Mouse (Mus musculus): ENCODE measurements at regions not wholly inside any gene's neighbourhood (a gene's known extent, or its start where the extent isn't known, plus 50 kb on each side); places are given as distances from the start of the nearest gene placed in this dataset.
A peak's percentile ranks its signal among the peaks of the same experiment; 100 is the strongest.
"Not testable (repeated sequence)": the region's sequence is repeated elsewhere in the genome, so short reads cannot be mapped to it uniquely, and the experiment has no call there.

DNA sequence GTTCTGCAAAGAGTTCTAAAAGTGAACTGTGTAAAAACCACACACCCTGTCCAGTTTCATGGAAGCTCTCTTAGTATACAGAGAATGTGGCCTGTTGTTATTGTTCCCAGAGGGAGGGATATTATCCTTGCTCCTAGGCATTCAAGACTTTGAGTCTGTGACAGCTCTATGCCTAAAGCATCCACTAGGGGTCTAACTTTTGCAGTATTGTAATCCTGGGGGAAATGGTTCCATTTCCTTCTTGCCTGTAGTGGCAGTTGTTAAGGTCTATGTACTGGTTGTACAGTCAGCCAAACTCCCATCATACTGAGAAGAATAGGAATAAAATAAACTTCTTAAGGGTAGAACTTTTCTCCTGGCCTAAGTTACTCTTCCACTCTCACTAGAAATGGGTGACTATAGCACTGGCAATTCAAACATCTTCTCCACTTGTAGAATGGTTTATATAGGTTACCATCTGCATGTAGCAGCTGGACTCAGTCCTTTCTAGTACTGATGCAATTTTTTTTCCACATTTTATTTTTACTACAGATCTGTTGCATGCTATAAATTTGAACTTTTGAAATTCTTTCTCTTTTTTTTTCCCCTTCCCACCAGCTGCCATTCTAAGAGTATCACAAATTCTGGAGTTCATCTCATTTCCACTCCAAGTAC is 51.4 kb upstream of the Dpt start:
- DNase-seq (ENCODE audit: low spot score): peak; percentile 70

DNA sequence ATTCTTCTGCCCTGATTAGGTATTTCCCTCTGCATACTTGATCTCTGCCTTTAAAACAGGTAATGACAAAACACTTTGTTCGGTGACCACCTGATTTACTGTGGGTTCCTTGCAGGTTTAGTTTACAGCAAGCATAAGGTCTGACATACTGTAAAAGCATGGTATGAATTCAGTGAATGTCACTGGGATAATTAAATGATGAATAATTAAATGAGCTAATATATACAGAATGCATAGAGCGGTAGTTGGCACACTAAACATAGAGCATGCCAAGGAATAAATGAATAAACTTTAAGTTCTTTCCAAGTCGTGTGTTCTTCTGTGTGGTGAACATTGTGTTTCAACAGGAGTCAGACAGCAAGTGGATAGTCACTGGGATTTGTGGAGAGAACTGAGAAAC is 51.9 kb upstream of the Dpt start:
- no peak for DNase-seq (ENCODE audit: low spot score)

DNA sequence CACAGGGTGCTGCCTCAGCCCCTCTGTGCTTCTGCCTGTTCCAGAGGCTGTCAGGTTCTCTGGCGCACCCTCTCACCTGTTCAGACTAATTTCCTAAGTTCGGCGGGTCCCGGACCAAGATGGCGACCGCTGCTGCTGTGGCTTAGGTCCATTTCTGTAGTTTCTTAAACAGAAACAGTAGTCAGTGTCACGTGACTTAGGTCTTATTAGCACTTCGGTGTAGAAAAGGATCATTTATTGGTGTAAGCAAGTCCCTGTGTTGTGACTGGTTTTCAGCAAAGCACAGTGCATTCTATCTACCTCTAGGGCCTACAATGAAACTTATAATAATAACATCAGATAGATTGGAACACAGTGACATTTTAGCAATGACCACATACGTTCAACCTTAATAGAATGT is 53.5 kb upstream of the Dpt start:
- DNase-seq (ENCODE audit: low spot score): not testable (repeated sequence)

DNA sequence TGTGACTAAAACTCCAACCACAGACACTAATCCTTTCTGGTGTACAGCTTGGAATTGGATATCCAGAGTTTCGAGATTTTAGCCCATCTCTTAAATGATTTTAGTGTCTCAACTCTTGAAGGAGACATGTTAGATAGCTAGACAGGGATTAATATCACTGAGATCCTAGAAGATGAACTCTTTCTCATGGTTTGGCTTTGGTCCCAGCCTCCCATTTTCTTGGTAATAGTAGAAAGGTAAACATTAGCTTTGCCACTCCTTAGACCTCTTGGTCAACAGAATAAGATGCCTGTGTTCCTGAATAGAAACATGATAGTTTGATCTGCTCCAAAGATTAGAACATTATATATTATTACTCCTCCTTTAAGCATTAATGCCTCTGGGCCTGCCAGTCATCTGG is 60.8 kb upstream of the Dpt start:
- DNase-seq (ENCODE audit: low spot score): no peak

DNA sequence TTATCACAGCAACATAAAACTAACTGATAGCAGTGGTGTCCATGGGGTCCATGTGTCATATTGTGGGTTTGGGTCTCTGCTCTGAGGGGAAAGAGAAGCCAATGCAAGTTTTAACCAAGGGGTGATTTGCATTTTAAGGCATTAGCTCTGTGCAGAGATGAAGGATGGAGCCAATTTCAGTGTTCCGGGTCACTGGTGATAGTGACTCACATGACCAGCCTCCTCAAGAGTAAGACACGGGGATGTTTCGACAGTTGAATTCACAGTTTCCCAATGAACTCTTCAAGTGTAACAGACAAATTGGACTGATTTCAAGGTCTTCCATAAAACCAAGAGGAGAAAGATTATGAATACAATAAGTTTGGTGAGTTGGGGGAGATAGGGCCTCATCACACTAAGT is 62.7 kb upstream of the Dpt start:
- no peak for DNase-seq (ENCODE audit: low spot score)

DNA sequence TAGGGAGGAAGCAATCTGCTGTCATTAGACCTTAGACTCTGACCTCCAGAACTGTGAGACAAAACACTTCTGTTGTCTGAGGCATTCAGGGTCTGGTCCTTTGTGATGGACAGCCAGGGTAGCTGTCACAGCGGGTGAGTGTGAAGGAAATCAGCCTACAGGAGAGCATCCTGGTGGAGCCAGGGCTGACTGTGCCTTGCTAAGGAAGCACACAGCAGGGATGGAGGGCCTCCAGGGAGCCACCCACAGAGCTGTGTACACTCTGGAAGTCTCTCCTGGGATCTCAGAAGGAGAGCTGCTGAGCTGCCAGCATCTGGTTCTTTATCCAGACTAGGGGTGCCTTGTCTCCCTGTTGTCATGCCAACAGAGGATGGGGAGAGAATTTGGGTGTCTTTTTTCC is 74.4 kb upstream of the Dpt start:
- DNase-seq (ENCODE audit: low spot score): no peak

DNA sequence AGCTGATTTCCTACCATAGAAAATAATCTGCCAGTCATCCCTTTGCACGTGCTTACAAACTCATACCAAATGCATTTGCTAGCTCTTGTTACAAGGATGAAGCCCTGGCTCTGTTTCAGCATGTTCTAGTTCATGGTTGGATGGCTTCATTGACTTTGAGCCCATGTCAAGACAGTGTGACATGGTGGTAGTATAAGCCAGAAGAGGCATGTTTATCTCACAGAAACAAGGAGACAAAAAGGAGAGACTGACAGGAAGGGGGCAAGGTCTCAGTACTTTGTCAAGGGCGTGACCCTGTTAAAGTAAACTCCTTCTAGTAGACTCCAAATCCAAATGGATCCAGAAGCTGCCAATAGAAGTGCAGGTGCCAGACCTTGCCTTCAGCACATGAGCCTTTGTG is 81.5 kb upstream of the Dpt start:
- DNase-seq (ENCODE audit: low spot score): no peak

DNA sequence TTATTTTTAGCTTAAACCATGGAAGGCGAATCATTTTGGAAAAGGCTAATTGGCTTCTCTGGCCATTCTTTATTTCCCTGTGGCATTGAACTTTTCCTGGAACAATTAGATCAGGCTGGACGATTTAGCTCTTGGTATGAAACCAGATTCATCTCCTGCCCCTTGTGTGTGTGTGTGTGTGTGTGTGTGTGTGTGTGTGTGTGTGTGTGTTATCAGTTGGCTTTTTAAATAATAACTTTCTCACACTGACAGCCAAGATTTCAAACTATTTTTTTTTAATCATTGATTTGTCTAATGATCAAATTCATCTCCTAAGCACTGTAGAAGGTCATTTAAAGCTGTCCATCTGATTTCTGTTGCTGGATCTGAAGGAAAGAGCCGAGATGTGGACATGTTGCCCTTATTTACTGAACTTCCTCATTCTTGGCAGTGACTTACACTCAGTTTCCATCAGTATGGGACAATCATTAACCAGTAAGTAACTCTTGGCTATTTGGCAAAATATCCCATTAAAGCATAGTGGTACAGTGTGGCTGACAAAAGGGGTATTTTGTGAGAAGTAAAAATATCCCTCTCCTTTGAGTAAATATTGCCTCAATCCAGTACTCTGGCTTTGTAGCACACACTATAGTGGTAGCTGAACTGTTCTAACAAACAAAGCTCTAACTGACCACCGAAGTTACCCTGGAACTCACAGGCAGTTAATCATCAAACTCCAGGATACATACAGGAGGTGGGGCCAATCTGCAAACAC is 82.5 kb upstream of the Dpt start:
- DNase-seq (ENCODE audit: low spot score): no peak

DNA sequence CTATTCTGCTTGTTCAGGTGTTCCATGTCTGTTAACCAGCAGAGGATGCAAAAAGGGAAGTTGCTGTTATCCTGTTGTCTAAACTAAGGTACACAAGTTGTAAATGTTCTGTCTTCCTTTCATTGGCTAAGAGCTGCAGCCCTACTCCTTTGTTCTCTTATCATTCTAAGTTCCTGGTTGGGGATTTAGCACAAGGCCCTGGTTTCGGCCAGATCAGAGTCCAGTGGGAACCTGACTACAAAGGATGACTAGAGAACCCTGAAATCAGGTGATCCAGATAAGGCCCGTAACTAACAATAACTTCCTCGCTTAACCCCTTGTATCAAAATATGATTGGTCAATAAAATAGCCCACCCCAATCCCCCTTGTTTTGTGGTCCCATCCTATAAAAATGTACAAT is 83.9 kb upstream of the Dpt start:
- no peak for DNase-seq (ENCODE audit: low spot score)

DNA sequence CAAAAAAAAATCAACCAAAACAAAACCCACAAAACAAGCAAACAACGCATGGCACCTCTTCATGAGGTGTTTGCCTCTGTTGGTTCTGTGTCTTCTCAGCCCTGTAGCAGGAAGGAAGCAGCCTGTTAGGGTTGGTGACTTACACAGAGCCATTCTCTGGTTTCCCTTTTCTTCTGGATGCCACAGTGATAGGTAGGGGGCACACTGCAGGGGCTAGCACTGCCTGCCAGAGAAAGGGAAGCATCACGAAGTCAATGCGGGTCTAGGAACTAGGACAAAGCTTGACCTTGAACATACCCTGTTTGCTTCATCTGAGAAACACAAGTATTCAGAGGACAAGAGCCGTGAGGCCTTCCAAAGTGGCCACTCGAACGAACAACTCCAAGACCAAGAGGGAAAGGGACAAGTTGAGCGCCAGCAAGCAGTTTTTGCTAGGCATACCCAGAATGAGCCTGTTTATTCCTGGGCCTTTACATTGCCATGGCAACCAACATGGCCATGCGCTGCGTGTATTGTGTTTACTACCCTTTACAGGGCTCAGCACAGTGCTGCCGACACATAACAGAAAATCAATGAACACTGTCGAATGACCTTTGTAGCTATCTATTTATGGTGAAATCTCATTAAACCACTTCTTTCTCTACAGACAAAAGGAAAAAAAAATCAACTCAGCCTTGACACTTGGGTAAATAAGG is 91.9 kb upstream of the Dpt start:
- DNase-seq (ENCODE audit: low spot score): no peak

DNA sequence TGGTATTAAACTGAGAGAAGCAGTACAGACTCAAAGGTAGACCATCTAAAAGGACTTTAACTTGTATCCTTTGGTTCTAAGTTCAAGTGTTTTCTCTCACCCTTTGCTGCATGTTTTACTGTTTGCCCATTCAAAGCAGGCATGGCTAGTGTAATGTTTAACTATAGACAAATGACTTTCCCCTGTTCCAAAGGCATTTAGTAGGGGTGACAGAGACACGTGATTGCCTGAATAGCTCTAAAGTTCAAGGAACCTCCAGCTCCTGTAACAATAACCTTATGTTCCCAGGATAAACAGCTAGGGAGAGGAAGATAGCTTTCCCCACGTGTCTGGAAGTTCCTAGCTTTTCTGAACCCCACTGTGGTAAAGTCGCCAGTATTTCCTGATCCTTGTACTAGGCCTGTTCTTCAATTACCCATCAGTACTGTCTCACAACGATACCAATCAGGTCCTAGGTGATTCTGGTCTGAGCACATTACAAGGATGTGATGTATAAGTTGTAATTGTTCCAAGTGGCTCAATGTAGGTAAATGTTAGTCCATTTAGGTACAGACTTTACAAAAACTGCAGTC is 92.8 kb upstream of the Dpt start:
- DNase-seq (ENCODE audit: low spot score): no peak

DNA sequence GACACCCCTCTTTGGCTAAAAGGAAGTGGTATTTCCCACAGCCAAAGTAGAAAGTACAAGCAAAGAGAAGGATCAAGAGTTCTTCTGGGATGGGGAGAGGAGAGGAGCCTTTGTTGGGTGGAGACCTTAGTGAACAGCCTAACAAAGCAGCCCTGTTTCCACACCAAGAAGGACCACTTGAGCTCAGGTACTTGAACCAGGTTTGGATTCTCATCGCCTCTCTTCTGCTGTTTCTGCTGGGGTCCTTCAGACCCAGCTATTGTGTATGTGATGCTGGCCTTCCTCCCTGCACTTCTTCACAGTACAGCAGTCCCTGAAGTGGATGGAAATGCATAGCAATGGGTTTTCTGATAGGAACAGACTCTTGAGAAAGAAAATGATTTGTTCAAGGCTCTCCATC is 106.4 kb upstream of the Dpt start:
- DNase-seq (ENCODE audit: low spot score): no peak

DNA sequence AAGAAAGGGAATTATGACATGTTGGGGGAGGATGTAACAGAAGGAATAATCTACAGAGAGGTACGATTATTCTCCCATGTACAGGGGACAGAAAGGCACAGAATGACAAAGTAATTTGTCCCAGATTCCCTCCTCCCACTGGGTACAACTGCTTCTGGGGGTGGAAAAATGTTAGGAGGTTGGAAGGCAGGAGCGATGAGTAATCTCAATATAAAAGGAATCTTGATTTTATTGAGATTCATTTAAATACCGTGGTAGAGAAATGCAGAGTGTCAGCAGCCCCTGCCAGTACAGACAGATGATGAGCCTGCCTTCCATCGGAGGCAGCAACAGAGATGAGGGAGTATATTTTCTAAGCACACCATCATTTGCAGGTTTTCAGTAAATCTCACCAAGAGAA is 107.1 kb upstream of the Dpt start:
- no peak for DNase-seq (ENCODE audit: low spot score)

DNA sequence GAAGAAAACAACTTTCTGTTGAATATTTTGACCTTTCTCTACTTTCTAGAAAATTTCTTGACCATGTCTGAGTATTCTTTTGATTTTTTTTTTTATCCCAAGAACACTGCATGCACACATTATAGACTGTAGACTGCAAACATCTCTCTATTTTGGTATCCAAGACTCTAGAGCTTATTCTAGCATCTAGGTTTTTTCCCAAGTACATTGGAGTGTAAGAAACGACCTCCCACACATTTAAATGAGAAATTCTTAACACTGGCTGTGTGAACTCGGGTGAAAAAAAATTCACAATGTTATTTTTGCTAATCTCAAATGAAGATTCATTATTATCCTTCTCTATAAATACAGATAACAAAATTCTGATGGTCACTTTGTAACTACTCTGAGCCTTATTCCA is 112.0 kb upstream of the Dpt start:
- DNase-seq (ENCODE audit: low spot score): no peak

DNA sequence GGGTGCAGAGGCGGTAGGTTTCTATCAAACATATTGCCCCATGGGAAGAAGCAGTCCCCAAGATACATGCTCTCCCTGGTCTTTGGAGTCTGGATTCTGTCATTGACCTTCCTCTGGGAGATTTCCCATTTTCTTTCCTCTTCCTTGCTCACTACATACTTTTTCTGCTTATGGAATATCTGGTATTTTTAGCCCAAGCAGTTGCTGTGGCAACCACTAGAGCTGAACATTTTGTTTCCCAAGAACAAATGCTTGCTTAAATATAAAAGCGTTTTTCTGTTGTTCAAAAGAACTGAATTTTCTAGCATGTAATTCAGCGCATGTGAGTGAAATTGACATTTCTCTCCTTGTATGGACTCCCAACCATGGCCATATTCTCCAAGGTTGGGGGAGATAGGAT is 112.7 kb upstream of the Dpt start:
- DNase-seq (ENCODE audit: low spot score): no peak

DNA sequence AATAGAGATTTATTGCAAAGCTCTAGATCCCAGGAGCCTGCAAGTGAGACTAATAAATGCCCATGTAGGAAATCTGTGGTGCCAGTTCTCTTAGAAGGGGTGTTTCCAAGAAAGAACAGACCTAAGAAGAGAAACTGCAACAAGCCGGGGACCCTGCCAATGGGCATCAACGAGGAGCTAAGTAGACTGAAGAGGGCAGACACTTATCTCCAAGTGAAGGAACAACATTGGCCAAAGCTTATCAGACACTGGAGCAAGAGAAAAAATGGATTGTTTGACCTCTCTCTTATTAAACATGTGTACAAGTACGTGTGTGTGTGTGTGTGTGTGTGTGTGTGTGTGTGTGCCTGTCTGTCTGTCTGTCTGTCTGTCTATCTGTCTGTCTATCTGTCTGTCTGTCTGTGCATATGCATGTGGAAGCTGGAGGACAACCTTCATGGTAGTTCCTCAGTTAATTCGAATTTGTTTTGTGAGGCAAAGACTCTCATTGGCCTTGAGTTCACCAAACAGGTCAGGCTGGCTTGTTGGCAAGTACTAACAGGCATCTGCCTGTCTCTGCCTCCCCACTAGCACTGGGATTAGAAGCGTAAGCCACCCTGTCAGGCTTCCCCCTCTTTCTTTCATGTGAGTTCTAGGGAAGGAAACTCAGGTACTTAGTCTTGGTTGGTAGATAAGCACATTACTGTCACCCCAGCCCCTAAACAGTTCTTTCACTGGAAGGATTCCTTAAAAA is 113.4 kb upstream of the Dpt start:
- DNase-seq (ENCODE audit: low spot score): no peak

DNA sequence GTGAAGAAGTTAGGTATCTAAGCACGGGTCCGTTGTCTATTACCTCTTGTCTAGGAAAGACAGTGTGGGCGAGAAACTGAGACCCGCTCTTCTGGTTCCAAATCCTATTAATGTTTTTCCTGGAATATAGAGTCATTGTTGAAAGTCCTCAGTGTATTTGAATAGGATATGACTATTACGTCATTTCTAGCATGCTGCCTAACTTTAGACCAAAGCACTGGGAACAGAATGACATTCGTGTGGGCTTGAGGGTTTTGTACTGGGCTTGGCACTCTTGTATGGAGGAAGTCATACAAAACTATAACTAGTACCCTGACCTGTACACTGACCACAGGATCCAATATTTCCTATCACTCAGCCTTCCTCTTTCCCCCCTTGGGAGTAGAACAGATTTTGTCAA is 114.0 kb upstream of the Dpt start:
- DNase-seq (ENCODE audit: low spot score): peak; percentile 17

DNA sequence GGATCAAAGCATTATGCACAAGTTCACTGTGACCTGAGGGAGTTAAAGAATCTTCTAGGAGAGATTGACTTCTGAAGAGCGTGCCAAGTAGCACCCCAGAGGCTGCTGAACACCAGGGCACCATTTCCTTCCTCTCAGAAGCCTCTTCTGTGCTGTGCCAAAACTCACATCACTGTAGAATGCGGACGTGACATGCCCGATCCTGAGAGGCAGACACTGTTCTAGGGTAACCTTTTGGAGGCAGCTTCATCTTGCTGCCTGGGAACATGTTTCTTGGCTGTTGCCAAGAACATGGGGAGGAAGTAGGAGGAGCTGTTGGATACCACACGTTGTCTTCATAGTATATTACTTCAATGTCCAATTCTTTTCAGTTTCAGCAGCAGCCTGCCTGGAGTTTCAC is 114.9 kb upstream of the Dpt start:
- DNase-seq (ENCODE audit: low spot score): peak; percentile 62

DNA sequence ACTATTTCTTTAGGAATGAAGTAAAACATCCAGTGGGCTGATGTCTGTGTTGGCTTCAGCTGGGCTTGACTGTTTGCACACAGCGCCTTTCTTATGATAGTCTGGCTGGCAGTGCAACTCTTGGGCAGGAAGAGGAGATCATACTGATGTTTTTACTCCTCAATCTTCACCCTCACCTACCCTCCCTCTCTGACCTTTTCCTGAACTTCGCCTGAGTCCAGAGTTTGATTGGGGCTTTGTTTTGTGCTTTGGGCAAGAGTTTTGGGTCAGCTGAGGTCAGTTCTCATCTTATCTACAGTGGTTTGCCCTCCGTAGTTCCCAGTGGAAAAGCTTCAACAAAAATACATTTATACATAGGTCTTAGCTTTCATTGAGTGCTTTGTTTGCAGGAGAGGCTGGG is 118.1 kb upstream of the Dpt start:
- no peak for DNase-seq (ENCODE audit: low spot score)

DNA sequence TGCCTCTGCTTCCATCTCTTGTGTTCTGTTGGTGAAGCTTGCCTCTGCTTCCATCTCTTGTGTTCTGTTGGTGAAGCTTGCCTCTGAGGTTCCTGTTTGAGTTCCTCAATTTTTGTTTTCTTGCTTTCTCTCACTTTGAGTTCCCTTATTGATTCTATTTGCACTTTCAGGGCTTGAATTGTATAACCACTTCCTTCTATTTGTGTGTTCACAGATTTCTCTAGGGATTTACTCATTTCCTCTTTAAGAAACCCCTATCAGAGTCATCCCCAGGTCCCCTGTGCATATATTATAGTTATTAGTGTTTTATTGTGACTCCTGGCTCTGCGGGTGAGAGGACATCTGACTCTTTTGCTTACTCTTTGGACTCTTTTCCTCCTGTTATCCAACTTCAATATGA is 144.2 kb upstream of the Dpt start:
- no peak for DNase-seq (ENCODE audit: low spot score)

DNA sequence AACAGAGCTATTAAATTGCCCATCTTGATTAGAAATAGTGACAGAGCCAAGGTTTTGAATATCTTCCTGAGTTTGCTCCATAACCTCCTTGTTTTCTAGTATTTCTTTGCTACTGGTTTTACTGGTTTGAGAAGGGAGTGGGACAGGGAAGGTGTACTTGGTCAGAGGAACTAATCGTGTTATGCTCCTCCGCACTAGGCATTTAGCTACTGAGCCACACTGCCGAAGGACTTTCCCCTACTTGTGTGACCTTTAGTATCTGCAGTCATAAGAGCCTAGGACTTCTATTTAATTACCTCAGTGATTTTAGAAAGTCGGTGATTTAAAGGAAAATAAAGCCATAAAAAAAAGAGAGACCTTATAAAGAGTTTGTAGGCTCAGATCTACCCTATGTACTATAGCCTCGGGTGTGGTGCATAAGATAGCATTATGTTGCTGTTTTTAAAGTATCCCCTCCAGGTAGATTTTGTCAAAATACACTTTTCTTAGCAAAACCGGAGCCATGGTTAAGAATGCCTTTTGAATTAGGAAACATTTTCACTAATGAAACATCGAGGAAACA is 158.5 kb upstream of the Dpt start:
- no peak for DNase-seq (ENCODE audit: low spot score)

DNA sequence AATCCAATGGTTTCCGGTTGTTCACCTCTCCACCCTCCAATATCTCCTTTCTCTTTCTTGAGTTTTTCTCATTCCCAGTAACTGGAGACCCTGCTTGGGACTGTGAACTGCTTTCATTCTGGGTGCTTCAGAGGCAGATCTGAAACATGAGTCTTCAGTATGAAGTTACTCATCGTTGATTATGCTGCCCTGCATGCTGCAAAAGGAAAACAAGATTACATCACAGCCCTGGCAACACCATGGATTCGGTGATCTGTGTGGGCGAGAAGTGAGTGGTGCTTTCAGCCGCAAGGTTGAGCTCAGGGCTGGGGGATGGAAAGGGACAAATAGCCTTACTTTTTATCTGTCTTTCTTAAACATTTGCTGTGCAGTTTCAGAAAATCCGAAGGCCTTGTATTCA is 164.8 kb upstream of the Dpt start:
- peak; percentile 84 for DNase-seq (ENCODE audit: low spot score)
